Mouse (Mus musculus) kidney, adult 10 weeks (tissue): ENCODE results near the gene Gm40460. TPM values are rescaled to one million over a fixed set of nuclear protein-coding genes. Genes with fewer than 3 reads are reported as not detected.

ENCODE experiments used
- polyA plus RNA-seq: library from polyadenylated mRNA; stranded (reverse); fragments of 350-450 nt; fragmentation: Illumina TruSeq; extraction: RNeasy Lipid Tissue Mini Kit (QIAGEN cat#74804); gene quantifications from one replicate; pipeline ENCODE4 v1.2.3, GENCODE M21; 2014; ENCODE audit warnings: low read depth, low replicate concordance

The Gm40460 gene
- polyA plus RNA-seq = not detected

GRCm38 (mm10) chr7:142240978-142241377, at the start of gene Gm40460:
Gene Gm40460, minus strand, starts transcription at chr7:142241078.

DNA sequence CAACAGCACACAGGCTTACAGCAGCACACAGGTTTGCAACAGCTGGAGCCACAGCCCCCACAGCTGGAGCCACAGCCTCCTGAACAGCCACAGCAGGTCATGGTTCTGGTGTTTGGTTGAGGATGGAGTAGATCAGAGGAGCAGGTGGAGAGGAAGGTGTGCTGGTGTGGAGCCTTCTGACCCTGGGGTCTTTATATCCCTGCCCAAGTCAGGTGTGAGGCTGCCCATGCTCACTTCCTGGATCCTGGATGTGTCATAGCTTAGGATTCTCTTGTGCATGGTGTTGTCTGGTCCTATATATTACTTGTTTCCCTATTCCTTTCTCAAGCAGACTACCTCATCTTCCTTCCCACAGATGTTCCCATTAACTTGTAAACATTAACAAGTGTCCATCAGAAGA, 33.4 kb upstream of the Gm40460 start, which contains the start of gene Gm4559:
Gm4559 (minus strand) TSS at position 101 of the 400 bp plus-strand sequence.

DNA sequence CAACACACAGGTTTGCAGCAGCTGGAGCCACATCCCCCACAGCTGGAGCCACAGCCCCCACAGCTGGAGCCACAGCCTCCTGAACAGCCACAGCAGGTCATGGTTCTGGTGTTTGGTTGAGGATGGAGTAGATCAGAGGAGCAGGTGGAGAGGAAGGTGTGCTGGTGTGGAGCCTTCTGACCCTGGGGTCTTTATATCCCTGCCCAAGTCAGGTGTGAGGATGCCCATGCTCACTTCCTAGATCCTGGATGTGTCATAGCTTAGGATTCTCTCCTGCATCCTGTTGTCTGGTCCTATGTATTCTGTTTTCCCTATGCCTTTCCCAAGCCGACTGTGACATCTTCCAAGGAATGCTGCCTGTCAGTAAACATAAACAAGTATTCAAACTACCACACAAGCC, 17.4 kb upstream of the Gm40460 start, which contains the start of gene Gm2431:
Gm2431 (minus strand) TSS at position 101 of the 400 bp plus-strand sequence.

GRCm38 (mm10) chr7:142229871-142230270, 11.0 kb downstream of the Gm40460 start, which contains the start of gene Krtap5-5:
Gene Krtap5-5, minus strand, starts transcription at chr7:142229971.

DNA sequence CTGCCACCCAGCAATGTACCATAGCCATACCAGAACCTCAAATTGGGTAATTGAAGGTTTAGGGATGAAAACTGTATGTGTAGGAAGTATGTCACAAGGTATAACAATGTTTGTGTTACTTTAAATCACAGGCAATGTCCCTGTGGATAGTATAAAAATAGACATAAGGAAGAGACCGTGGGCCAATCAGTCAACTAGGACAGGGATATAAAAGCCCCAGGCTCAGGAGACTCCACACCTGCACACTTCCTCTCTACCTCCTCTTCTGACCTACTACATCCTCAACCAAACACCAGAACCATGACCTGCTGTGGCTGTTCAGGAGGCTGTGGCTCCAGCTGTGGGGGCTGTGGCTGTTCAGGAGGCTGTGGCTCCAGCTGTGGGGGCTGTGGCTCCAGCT, 29.3 kb downstream of the Gm40460 start, which contains the start of gene Gm7579:
Gm7579 (plus strand) TSS at position 301 of the 400 bp plus-strand sequence.

GRCm38 (mm10) chr7:142201064-142201463, 39.8 kb downstream of the Gm40460 start, which contains the start of gene Krtap5-3:
Gene Krtap5-3, plus strand, starts transcription at chr7:142201364.

Other genes starting within 250 kb of the Gm40460 start
- 10.8 TPM for gene Mob2, start 180.0 kb downstream of the Gm40460 start, polyA plus RNA-seq
- gene Dusp8, start 145.2 kb downstream of the Gm40460 start, polyA plus RNA-seq = 0.28 TPM
- not detected for gene Gm45618, start 120.3 kb downstream of the Gm40460 start, polyA plus RNA-seq
- gene Gm39115, start 105.0 kb downstream of the Gm40460 start, polyA plus RNA-seq = not detected
- not detected for gene Gm45337, start 96.5 kb downstream of the Gm40460 start, polyA plus RNA-seq
- not detected for gene Gm29735, start 84.0 kb downstream of the Gm40460 start, polyA plus RNA-seq
- gene Gm4553, start 75.3 kb downstream of the Gm40460 start, polyA plus RNA-seq = not detected
- not detected for gene Krtap5-2, start 65.1 kb downstream of the Gm40460 start, polyA plus RNA-seq
- not detected for gene Gm10153, start 50.7 kb downstream of the Gm40460 start, polyA plus RNA-seq
- not detected for gene Krtap5-3, start 39.7 kb downstream of the Gm40460 start, polyA plus RNA-seq
- not detected for gene Gm7579, start 29.2 kb downstream of the Gm40460 start, polyA plus RNA-seq
- not detected for gene Krtap5-5, start 11.1 kb downstream of the Gm40460 start, polyA plus RNA-seq
- not detected for gene Gm2431, start 17.3 kb upstream of the Gm40460 start, polyA plus RNA-seq
- not detected for gene Gm4559, start 33.3 kb upstream of the Gm40460 start, polyA plus RNA-seq
- gene Krtap5-1, start 56.0 kb upstream of the Gm40460 start, polyA plus RNA-seq = not detected
- not detected for gene Krtap5-4, start 62.5 kb upstream of the Gm40460 start, polyA plus RNA-seq
- not detected for gene Ifitm10, start 132.7 kb upstream of the Gm40460 start, polyA plus RNA-seq
- gene Gm49369, start 141.6 kb upstream of the Gm40460 start, polyA plus RNA-seq = 33.5 TPM
- 46.4 TPM for gene Ctsd, start 147.0 kb upstream of the Gm40460 start, polyA plus RNA-seq
- not detected for gene Syt8, start 193.8 kb upstream of the Gm40460 start, polyA plus RNA-seq
- not detected for gene Tnni2, start 200.7 kb upstream of the Gm40460 start, polyA plus RNA-seq
- gene Lsp1, start 219.7 kb upstream of the Gm40460 start, polyA plus RNA-seq = 1.6 TPM